8 mouse cellular contexts compared by ENCODE assay signal in the genomic region with DNA sequence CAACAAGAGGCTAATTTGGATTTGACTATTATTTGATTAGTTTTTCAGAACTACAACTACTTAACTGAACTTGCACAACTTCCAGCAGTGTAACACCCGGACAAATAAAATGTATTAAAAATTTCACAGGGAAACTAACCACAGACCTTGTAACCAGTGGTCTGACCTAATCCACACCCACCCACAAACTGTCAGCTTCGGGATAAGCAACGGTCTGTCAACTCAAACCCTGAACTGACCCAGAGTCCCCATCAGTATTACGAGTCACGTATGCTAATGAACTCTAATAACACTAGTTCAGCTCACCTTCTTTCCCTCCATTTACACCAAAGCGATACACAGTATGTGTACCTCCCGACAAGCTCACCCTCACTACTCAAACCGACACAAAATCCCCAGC. TPM values are rescaled to one million over a fixed set of nuclear protein-coding genes. Genes with fewer than 3 reads are reported as not detected.
DNase-seq lines count a peak whose midpoint lies in the region; ATAC-seq and TF ChIP-seq lines count a peak whose summit lies in the region.

No protein-coding gene starts in this region.

- peaks cover 31% of the 10 kb centered on the region for H3K36me3 ChIP-seq in lung, embryonic 15.5 days
- peaks cover 47% of the 10 kb centered on the region for H3K36me3 ChIP-seq in limb, embryonic 12.5 days
- H3K36me3 ChIP-seq in neural tube, embryonic 15.5 days: peaks cover 30% of the 10 kb centered on the region

- peak overlapping the region; percentile 95 for H3K4me3 ChIP-seq in lung, embryonic 15.5 days
- peak overlapping the region; percentile 82 for H3K4me3 ChIP-seq in embryonic fibroblast, embryonic 13.5 days (ENCODE audit: insufficient read depth, low read length)
- peak overlapping the region; percentile 80 for H3K4me3 ChIP-seq in limb, embryonic 12.5 days (replicated peaks)
- H3K4me3 ChIP-seq in neural tube, embryonic 15.5 days (replicated peaks): peak overlapping the region; percentile 75

- 6% methylated on average over 8 of the region's 8 CpGs for WGBS in lung, embryonic 15.5 days
- 8% methylated on average over 8 of the region's 8 CpGs for WGBS in limb, embryonic 12.5 days
- 13% methylated on average over 8 of the region's 8 CpGs for whole genome bisulfite sequencing in neural tube, embryonic 15.5 days

- H3K4me1 ChIP-seq in lung, embryonic 15.5 days: peaks cover 20% of the 10 kb centered on the region
- peaks cover 4% of the 10 kb centered on the region for H3K4me1 ChIP-seq in embryonic fibroblast, embryonic 13.5 days (ENCODE audit: control insufficient read depth, insufficient read depth, low read length)
- H3K4me1 ChIP-seq in limb, embryonic 12.5 days (replicated peaks): peaks cover 21% of the 10 kb centered on the region
- peaks cover 42% of the 10 kb centered on the region for H3K4me1 ChIP-seq in neural tube, embryonic 15.5 days

- ATAC-seq in lung, embryonic 15.5 days (ENCODE audit: borderline replicate concordance, extremely low read depth, low FRiP score, low TSS enrichment): no peak
- ATAC-seq in limb, embryonic 12.5 days (ENCODE audit: insufficient number of reproducible peaks, insufficient read depth, low FRiP score, low TSS enrichment, low read depth): no peak
- no peak for ATAC-seq in neural tube, embryonic 15.5 days (ENCODE audit: low FRiP score)

- no peak for TF ChIP-seq POLR2A in embryonic fibroblast, embryonic 13.5 days (IDR thresholded peaks at IDR 0.05; ENCODE audit: low read depth, low read length)

- no peaks in the 10 kb centered on the region for H3K9me3 ChIP-seq in lung, embryonic 15.5 days
- H3K9me3 ChIP-seq in limb, embryonic 12.5 days: no peaks in the 10 kb centered on the region
- H3K9me3 ChIP-seq in neural tube, embryonic 15.5 days (replicated peaks): no peaks in the 10 kb centered on the region

- DNase-seq in lung, postnatal 14 days: no peak
- DNase-seq in ovary, postnatal 36 days (ENCODE audit: low spot score): no peak
- no peak for DNase-seq in adrenal gland, postnatal 14 days
- DNase-seq in layer of hippocampus, adult 9-11 months: no peak

- peak overlapping the region; percentile 97 for H3K27ac ChIP-seq in lung, embryonic 15.5 days
- peak overlapping the region; percentile 15; the same call in 1 of the 2 replicates for H3K27ac ChIP-seq in embryonic fibroblast, embryonic 13.5 days (ENCODE audit: insufficient read depth, low read length)
- H3K27ac ChIP-seq in limb, embryonic 12.5 days: peak overlapping the region; percentile 35; the same call in 1 of the 2 replicates
- peak overlapping the region; percentile 98 for H3K27ac ChIP-seq in neural tube, embryonic 15.5 days (replicated peaks)

- H3K27me3 ChIP-seq in lung, embryonic 15.5 days: no peaks in the 10 kb centered on the region
- no peaks in the 10 kb centered on the region for H3K27me3 ChIP-seq in limb, embryonic 12.5 days
- no peaks in the 10 kb centered on the region for H3K27me3 ChIP-seq in neural tube, embryonic 15.5 days (replicated peaks)

- peak overlapping the region; percentile 98 for H3K9ac ChIP-seq in lung, embryonic 15.5 days
- peak overlapping the region; percentile 95 for H3K9ac ChIP-seq in limb, embryonic 12.5 days (replicated peaks)
- H3K9ac ChIP-seq in neural tube, embryonic 15.5 days (replicated peaks): peak overlapping the region; percentile 95

- no peak for TF ChIP-seq CTCF in embryonic fibroblast, embryonic 13.5 days (IDR thresholded peaks at IDR 0.05; ENCODE audit: borderline replicate concordance, insufficient read depth, low read length)

- H3K4me2 ChIP-seq in lung, embryonic 15.5 days: peak overlapping the region; percentile 64
- H3K4me2 ChIP-seq in limb, embryonic 12.5 days: peak overlapping the region; percentile 86
- peak overlapping the region; percentile 76 for H3K4me2 ChIP-seq in neural tube, embryonic 15.5 days

RNA-seq across cellular contexts. Expression of a gene that starts 0.5 kb away (rescaled TPM):
- polyA plus RNA-seq in lung, embryonic 15.5 days (2015; fragmentation: Nextera tagmentation; extraction: Ambion mirVana): 74.0 and 77.9 TPM in 2 replicates
- polyA plus RNA-seq in embryonic fibroblast, embryonic 13.5 days (2011; ENCODE audit: insufficient read length, low read depth, missing spikeins): 51.6 and 58.9 TPM in 2 replicates
- polyA plus RNA-seq in limb, embryonic 12.5 days (2016; fragmentation: Nextera tagmentation; extraction: Ambion mirVana): 105 TPM in 2 replicates
- polyA plus RNA-seq in neural tube, embryonic 15.5 days (2015; fragmentation: Nextera tagmentation; extraction: Ambion mirVana): 72.2 and 72.3 TPM in 2 replicates
- 33.7 and 41.0 TPM in 2 replicates for total RNA-seq in adrenal gland, postnatal 14 days (2021)

RNA-seq across cellular contexts. Expression of a gene that starts 1.3 kb away (rescaled TPM):
- polyA plus RNA-seq in lung, embryonic 15.5 days (2015; fragmentation: Nextera tagmentation; extraction: Ambion mirVana): 119 and 122 TPM in 2 replicates
- 184 and 243 TPM in 2 replicates for polyA plus RNA-seq in embryonic fibroblast, embryonic 13.5 days (2011; ENCODE audit: insufficient read length, low read depth, missing spikeins)
- 148 and 175 TPM in 2 replicates for polyA plus RNA-seq in limb, embryonic 12.5 days (2016; fragmentation: Nextera tagmentation; extraction: Ambion mirVana)
- 113 and 115 TPM in 2 replicates for polyA plus RNA-seq in neural tube, embryonic 15.5 days (2015; fragmentation: Nextera tagmentation; extraction: Ambion mirVana)
- total RNA-seq in adrenal gland, postnatal 14 days (2021): 168 and 193 TPM in 2 replicates

RNA-seq across cellular contexts. Expression of a gene that starts 13.2 kb away (rescaled TPM):
- 0.11 and 0.20 TPM in 2 replicates for polyA plus RNA-seq in lung, embryonic 15.5 days (2015; fragmentation: Nextera tagmentation; extraction: Ambion mirVana)
- not detected in 2 replicates for polyA plus RNA-seq in embryonic fibroblast, embryonic 13.5 days (2011; ENCODE audit: insufficient read length, low read depth, missing spikeins)
- polyA plus RNA-seq in limb, embryonic 12.5 days (2016; fragmentation: Nextera tagmentation; extraction: Ambion mirVana): 0.16 and 0.23 TPM in 2 replicates
- 0.18 and 0.19 TPM in 2 replicates for polyA plus RNA-seq in neural tube, embryonic 15.5 days (2015; fragmentation: Nextera tagmentation; extraction: Ambion mirVana)
- not detected in 2 replicates for total RNA-seq in adrenal gland, postnatal 14 days (2021)

RNA-seq across cellular contexts. Expression of a gene that starts 26.5 kb away (rescaled TPM):
- not detected in 2 replicates for polyA plus RNA-seq in lung, embryonic 15.5 days (2015; fragmentation: Nextera tagmentation; extraction: Ambion mirVana)
- polyA plus RNA-seq in embryonic fibroblast, embryonic 13.5 days (2011; ENCODE audit: insufficient read length, low read depth, missing spikeins): not detected in 2 replicates
- polyA plus RNA-seq in limb, embryonic 12.5 days (2016; fragmentation: Nextera tagmentation; extraction: Ambion mirVana): not detected in 2 replicates
- 0.12 and 0.29 TPM in 2 replicates for polyA plus RNA-seq in neural tube, embryonic 15.5 days (2015; fragmentation: Nextera tagmentation; extraction: Ambion mirVana)
- total RNA-seq in adrenal gland, postnatal 14 days (2021): not detected in 2 replicates

RNA-seq across cellular contexts. Expression of a gene that starts 44.3 kb away (rescaled TPM):
- polyA plus RNA-seq in lung, embryonic 15.5 days (2015; fragmentation: Nextera tagmentation; extraction: Ambion mirVana): 4.0 and 4.2 TPM in 2 replicates
- 3.4 and 5.3 TPM in 2 replicates for polyA plus RNA-seq in embryonic fibroblast, embryonic 13.5 days (2011; ENCODE audit: insufficient read length, low read depth, missing spikeins)
- polyA plus RNA-seq in limb, embryonic 12.5 days (2016; fragmentation: Nextera tagmentation; extraction: Ambion mirVana): 11.8 and 12.9 TPM in 2 replicates
- 13.2 and 14.0 TPM in 2 replicates for polyA plus RNA-seq in neural tube, embryonic 15.5 days (2015; fragmentation: Nextera tagmentation; extraction: Ambion mirVana)
- total RNA-seq in adrenal gland, postnatal 14 days (2021): 1.7 and 2.2 TPM in 2 replicates

Comparison
In these comparisons a context has a peak if more than half of its experiments do, and no peak if none do; other contexts are left out.
1. H3K27ac ChIP-seq: peak in every context shown above with its lines; median percentile 98 in neural tube, embryonic 15.5 days; 97 in lung, embryonic 15.5 days; 35 in limb, embryonic 12.5 days; 15 in embryonic fibroblast, embryonic 13.5 days.